Mouse (Mus musculus) stomach, postnatal 0 days (tissue): ENCODE measurements at regions not wholly inside any gene's neighbourhood (a gene's known extent, or its start where the extent isn't known, plus 50 kb on each side); places are given as distances from the start of the nearest gene placed in this dataset.

Experiments used
- CTCF ChIP-seq: IDR thresholded peaks from 2 replicates; pipeline ENCODE4 v1.5.1; 2016; ENCODE audit warnings: antibody characterized with exemption, low read depth, mild to moderate bottlenecking, moderate library complexity
- EP300 ChIP-seq: optimal IDR thresholded peaks from 2 replicates; pipeline ENCODE3; 2016; ENCODE audit warnings: antibody characterized with exemption

DNA sequence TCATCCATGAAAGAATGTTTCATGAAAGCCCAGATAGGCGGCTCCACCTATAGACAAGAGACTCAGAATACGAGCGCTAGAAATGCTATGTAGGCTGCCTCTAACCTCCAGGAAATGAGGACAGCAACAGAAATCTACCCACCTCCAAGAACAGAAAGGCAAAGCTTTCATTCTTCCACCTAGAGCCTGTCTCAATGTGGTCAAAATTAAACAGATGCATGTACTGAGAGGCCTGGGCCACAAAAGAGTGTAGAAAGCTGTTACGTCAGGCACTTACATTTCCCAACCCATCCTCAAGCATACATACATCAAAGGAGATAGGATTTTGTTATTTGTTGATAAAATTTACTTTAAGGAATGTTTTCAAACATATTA lies 225.1 kb upstream of the Prkd1 start:
- TF ChIP-seq CTCF, result no peak
- TF ChIP-seq EP300, result no peak
